Mouse (Mus musculus): ENCODE data around the gene Dmrt1.
A peak's percentile ranks its signal among the peaks of the same experiment; 100 is the strongest.

GRCm38 (mm10) chr19:25628490-25628889 lies 123.1 kb downstream of the Dmrt1 start:
- no peak for TF ChIP-seq ZNF384 (IDR thresholded peaks at IDR 0.05; ENCODE audit: low read depth, low read length)
- peak; percentile 86 to 97 for TF ChIP-seq CTCF (conservative IDR thresholded peaks at IDR 0.05 in 1 of 2, IDR thresholded peaks at IDR 0.05 in 1 of 2; ENCODE audit: low read depth in 2 of 2, low read length in 2 of 2)
- TF ChIP-seq POLR2A (IDR thresholded peaks at IDR 0.05; ENCODE audit: low read depth, low read length), result no peak
- no peak for TF ChIP-seq MAX (IDR thresholded peaks at IDR 0.05; ENCODE audit: low read length)
- TF ChIP-seq EP300 (IDR thresholded peaks at IDR 0.05; ENCODE audit: low read length), result no peak
- no peak for TF ChIP-seq ZC3H11A (IDR thresholded peaks at IDR 0.05; ENCODE audit: low read depth, low read length)
- TF ChIP-seq SMC3 (IDR thresholded peaks at IDR 0.05; ENCODE audit: low read depth, low read length), result peak; percentile 49
- no peak for TF ChIP-seq KAT2A (IDR thresholded peaks at IDR 0.05; ENCODE audit: insufficient replicate concordance, low read length)
- TF ChIP-seq JUND (conservative IDR thresholded peaks at IDR 0.05; ENCODE audit: low read depth, low read length), result no peak
